Mouse (Mus musculus): ENCODE results near the gene Optc.

The Optc gene

GRCm38 (mm10) chr1:133881813-133882212, 26.0 kb downstream of the Optc start:
- no peak for DNase-seq

GRCm38 (mm10) chr1:133878825-133879423, 28.9 kb downstream of the Optc start:
- no peak for DNase-seq

- no peak for DNase-seq
Observed at GRCm38 (mm10) chr1:133876936-133877335, 30.9 kb downstream of the Optc start.

GRCm38 (mm10) chr1:133873086-133873813, 34.5 kb downstream of the Optc start:
- no peak for DNase-seq

- no peak for DNase-seq
Observed at GRCm38 (mm10) chr1:133871241-133871640, 36.6 kb downstream of the Optc start.

GRCm38 (mm10) chr1:133869221-133869620, 38.6 kb downstream of the Optc start:
- no peak for DNase-seq

GRCm38 (mm10) chr1:133863257-133863997, 44.4 kb downstream of the Optc start:
- DNase-seq: peak; percentile 94

- no peak for DNase-seq
Observed at GRCm38 (mm10) chr1:133861028-133861427, 46.8 kb downstream of the Optc start.

GRCm38 (mm10) chr1:133859821-133860711, 47.7 kb downstream of the Optc start:
- no peak for DNase-seq

GRCm38 (mm10) chr1:133859257-133859656, 48.5 kb downstream of the Optc start:
- no peak for DNase-seq

- DNase-seq: no peak
Observed at GRCm38 (mm10) chr1:133857781-133858180, 50.0 kb downstream of the Optc start.

- no peak for DNase-seq
Observed at GRCm38 (mm10) chr1:133857171-133857570, 50.6 kb downstream of the Optc start.

GRCm38 (mm10) chr1:133856655-133857054, 51.1 kb downstream of the Optc start:
- DNase-seq: no peak

- no peak for DNase-seq
Observed at GRCm38 (mm10) chr1:133856133-133856541, 51.7 kb downstream of the Optc start.

GRCm38 (mm10) chr1:133855274-133856017, 52.4 kb downstream of the Optc start:
- DNase-seq: no peak

- DNase-seq: peak; percentile 90
Observed at GRCm38 (mm10) chr1:133854421-133855273, 53.2 kb downstream of the Optc start.
